Mouse (Mus musculus) neural tube, embryonic 14.5 days (tissue): Measurements from ENCODE around the gene Tcn2. TPM values are rescaled to one million over a fixed set of nuclear protein-coding genes. Genes with fewer than 3 reads are reported as not detected.
A peak's percentile ranks its signal among the peaks of the same experiment; 100 is the strongest.

Experiments used
- ATAC-seq: fragments of 200-750 bp; cut with Nextera tagmentation; 2 replicates; pipeline ENCODE4 v1.8.0; 2017; ENCODE audit warnings: low read depth, mild to moderate bottlenecking, moderate TSS enrichment, moderate library complexity
- H3K27ac ChIP-seq: fragments of 300-500 bp; sonication (generic); 2 replicates; pipeline ENCODE4 v1.5.1; 2014; ENCODE audit warnings: low read depth, mild to moderate bottlenecking, control low read depth, low read length, moderate library complexity, mixed read lengths
- H3K27me3 ChIP-seq: fragments of 300-500 bp; sonication (generic); 2 replicates; pipeline ENCODE4 v1.6.1; 2014; ENCODE audit warnings: low read length; ENCODE audit not compliant: control insufficient read depth, insufficient read depth
- H3K36me3 ChIP-seq: fragments of 300-500 bp; sonication (generic); 2 replicates; pipeline ENCODE4 v1.6.1; 2014; ENCODE audit warnings: low read length, mixed read lengths; ENCODE audit not compliant: control insufficient read depth, insufficient read depth
- H3K4me1 ChIP-seq: fragments of 300-500 bp; sonication (generic); 2 replicates; pipeline ENCODE4 v1.6.1; 2014; ENCODE audit warnings: low read length; ENCODE audit not compliant: control insufficient read depth, insufficient read depth
- H3K4me2 ChIP-seq: fragments of 300-500 bp; sonication (generic); 2 replicates; pipeline ENCODE4 v1.6.1; 2014; ENCODE audit warnings: mild to moderate bottlenecking, low read depth, low read length, control low read depth
- H3K4me3 ChIP-seq: fragments of 300-500 bp; sonication (generic); 2 replicates; pipeline ENCODE4 v1.5.1; 2014; ENCODE audit warnings: low read depth, low read length, control low read depth, mixed read lengths
- H3K9ac ChIP-seq: fragments of 300-500 bp; sonication (generic); replicated peaks from 2 replicates; pipeline ENCODE4 v1.6.1; 2014; ENCODE audit warnings: low read depth, mild to moderate bottlenecking, control low read depth, low read length, mixed read lengths
- H3K9me3 ChIP-seq: fragments of 300-500 bp; sonication (generic); 2 replicates; pipeline ENCODE4 v1.6.1; 2016; ENCODE audit warnings: low read length; ENCODE audit not compliant: control insufficient read depth
- WGBS: fragments of 180-500 bp; shearing (Covaris S2); extraction: QIAGEN DNeasy Blood & Tissue Kit; methylation state at CpG from one replicate; pipeline ENCODE4 v1.1.7; 2014; 5-methylcytosine and 5-hydroxymethylcytosine counted together
- polyA plus RNA-seq: library from polyadenylated mRNA; unstranded; fragments of >200 nt; fragmentation: Nextera tagmentation; extraction: Ambion mirVana; gene quantifications from 2 replicates; pipeline ENCODE4 v1.2.1, GENCODE M21; 2014

Tcn2 gene
- polyA plus RNA-seq, 1 experiment from 2014 or later = 15.4 TPM

DNA sequence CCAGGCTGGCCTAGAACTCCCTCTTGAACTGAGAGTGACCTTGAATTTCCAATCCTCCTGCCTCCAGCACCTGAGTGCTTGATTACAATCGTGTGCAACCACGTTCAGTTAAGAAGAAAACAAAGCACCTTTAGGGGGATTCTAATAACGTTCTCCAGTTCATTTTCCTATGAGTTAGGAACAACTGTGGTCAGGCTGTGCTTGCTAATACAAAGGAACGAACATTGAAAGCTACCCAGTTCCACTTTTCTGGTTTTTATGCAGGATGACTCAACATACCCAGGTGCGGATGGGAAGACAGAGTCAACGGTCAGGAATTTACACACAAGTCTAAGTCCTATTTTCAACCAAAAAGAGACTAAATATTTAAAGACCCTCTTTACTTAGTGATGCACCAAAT, 38.0 kb downstream of the Tcn2 start:
- Histone ChIP-seq H3K27me3 (no peaks in the 10 kb centered on the region), H3K9me3 (no peaks in the 10 kb centered on the region), H3K9ac (peak overlapping the region; percentile 67; the same call in 1 of the 2 replicates), H3K36me3 (peaks cover 2% of the 10 kb centered on the region; the same call in 1 of the 2 replicates), H3K4me2 (peak overlapping the region; percentile 80; the same call in 1 of the 2 replicates), H3K4me3 (no peak overlapping the region; the same call in 1 of the 2 replicates), H3K4me1 (0 out of 2 replicates have a peak, but pooled peaks cover 2% of the 10 kb centered on the region), H3K27ac (no peak overlapping the region)
- no peak for ATAC-seq
- WGBS = 84% methylated on average over 6 of the region's 6 CpGs

- no peaks in the 10 kb centered on the region for H3K4me1 ChIP-seq
- no peak overlapping the region for H3K27ac ChIP-seq
- no peaks in the 10 kb centered on the region for H3K27me3 ChIP-seq
- H3K36me3 ChIP-seq = no peaks in the 10 kb centered on the region
- H3K9me3 ChIP-seq = no peaks in the 10 kb centered on the region
- H3K9ac ChIP-seq = no peak overlapping the region
- H3K4me2 ChIP-seq = no peak overlapping the region
- ATAC-seq = no peak
- WGBS = 83% methylated on average over 5 of the region's 5 CpGs
- H3K4me3 ChIP-seq = no peak overlapping the region
Observed at GRCm38 (mm10) chr11:3887331-3887730, 44.6 kb downstream of the Tcn2 start.

- H3K9me3 ChIP-seq = no peaks in the 10 kb centered on the region
- H3K4me3 ChIP-seq = no peak overlapping the region
- no peaks in the 10 kb centered on the region for H3K27me3 ChIP-seq
- ATAC-seq = no peak
- no peaks in the 10 kb centered on the region for H3K4me1 ChIP-seq
- no peak overlapping the region for H3K4me2 ChIP-seq
- no peak overlapping the region for H3K27ac ChIP-seq
- 80% methylated on average over 3 of the region's 3 CpGs for WGBS
- H3K36me3 ChIP-seq = no peaks in the 10 kb centered on the region
- H3K9ac ChIP-seq = no peak overlapping the region
Observed at GRCm38 (mm10) chr11:3883711-3884110, 48.2 kb downstream of the Tcn2 start.

DNA sequence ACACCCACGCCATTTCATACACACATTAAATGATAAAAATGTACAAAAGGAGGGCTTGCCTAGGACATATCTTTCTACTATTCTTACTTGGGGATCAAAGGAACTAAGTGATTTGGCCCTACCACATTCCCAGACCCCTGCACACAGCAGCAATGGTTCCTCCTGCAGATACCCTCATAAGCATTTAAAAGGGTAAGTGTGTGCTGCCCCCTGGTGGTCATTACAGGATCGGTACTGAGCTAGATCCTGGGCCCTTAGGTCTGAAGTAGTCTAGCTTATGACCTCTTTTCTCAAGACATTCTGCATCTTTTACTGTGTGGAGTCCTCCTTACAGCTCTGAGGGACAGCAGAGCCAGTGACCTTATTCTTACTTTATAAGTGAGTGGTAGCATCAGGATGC, 52.1 kb downstream of the Tcn2 start:
- no peak overlapping the region for H3K27ac ChIP-seq
- no peak overlapping the region for H3K9ac ChIP-seq
- H3K4me3 ChIP-seq = no peak overlapping the region
- WGBS = 36% methylated on average over 2 of the region's 2 CpGs
- H3K36me3 ChIP-seq = no peaks in the 10 kb centered on the region
- H3K4me1 ChIP-seq = no peaks in the 10 kb centered on the region
- no peaks in the 10 kb centered on the region for H3K9me3 ChIP-seq
- no peaks in the 10 kb centered on the region for H3K27me3 ChIP-seq
- H3K4me2 ChIP-seq = no peak overlapping the region
- ATAC-seq = no peak

DNA sequence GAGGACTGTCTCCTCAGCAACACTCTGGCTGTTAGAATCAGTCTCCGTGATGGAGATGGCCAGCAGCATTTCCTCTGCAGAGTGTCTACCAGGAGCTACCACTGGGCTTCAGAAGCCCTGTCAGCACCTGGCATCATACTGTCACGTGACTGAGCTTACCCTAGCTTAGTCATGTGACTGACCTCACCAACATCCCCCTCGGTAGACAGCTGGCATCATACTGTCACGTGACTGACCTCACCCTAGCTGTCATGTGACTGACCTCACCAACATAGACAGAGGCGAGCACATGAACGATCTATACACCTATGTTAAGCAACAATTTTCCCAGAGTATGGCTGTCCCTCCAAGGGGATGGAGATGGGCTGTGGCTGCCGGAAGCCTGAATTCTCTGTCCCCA, 53.3 kb downstream of the Tcn2 start:
- 79% methylated on average over 7 of the region's 7 CpGs for WGBS
- H3K36me3 ChIP-seq = no peaks in the 10 kb centered on the region

DNA sequence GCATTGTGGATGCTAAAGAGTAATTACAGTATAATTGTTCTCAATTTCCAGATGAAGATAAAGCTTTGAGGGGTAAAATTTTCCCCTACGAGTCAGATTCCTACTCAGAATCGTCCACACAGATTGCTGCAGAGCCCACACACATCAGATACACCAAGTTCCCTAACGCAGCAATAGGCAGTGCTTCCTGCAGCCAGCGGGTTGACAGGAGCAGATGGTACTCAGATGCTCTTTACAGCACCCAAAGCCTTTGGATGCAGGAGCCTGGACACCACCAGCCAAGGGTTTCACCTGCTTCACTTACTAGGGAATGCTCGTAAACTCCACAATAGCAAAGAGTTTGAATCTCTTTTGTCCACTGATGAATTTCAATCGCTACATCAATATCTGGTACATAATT, 55.5 kb downstream of the Tcn2 start:
- Histone ChIP-seq H3K9ac (no peak overlapping the region), H3K27me3 (no peaks in the 10 kb centered on the region), H3K9me3 (no peaks in the 10 kb centered on the region), H3K27ac (no peak overlapping the region), H3K4me3 (no peak overlapping the region), H3K4me1 (no peaks in the 10 kb centered on the region), H3K36me3 (no peaks in the 10 kb centered on the region), H3K4me2 (no peak overlapping the region)
- 73% methylated on average over 6 of the region's 6 CpGs for WGBS
- ATAC-seq = no peak

More for the DNA sequence above, 53.3 kb downstream of the Tcn2 start:
- ATAC-seq = no peak
- H3K27ac ChIP-seq = no peak overlapping the region
- H3K4me2 ChIP-seq = no peak overlapping the region
- no peaks in the 10 kb centered on the region for H3K27me3 ChIP-seq
- H3K9me3 ChIP-seq = no peaks in the 10 kb centered on the region
- H3K4me3 ChIP-seq = no peak overlapping the region
- no peak overlapping the region for H3K9ac ChIP-seq
- no peaks in the 10 kb centered on the region for H3K4me1 ChIP-seq

Other genes starting within 250 kb of the Tcn2 start
- gene Osbp2, start 68.3 kb downstream of the Tcn2 start, polyA plus RNA-seq = 17.7 and 22.7 TPM in 2 replicates
- gene 4921536K21Rik, start 37.1 kb downstream of the Tcn2 start, polyA plus RNA-seq = 0.13 and 0.17 TPM in 2 replicates
- 23.7 and 27.8 TPM in 2 replicates for gene Dusp18, start 36.9 kb downstream of the Tcn2 start, polyA plus RNA-seq
- 11.6 and 13.6 TPM in 2 replicates for gene Slc35e4, start 17.5 kb downstream of the Tcn2 start, polyA plus RNA-seq
- gene Pes1, start 31.8 kb upstream of the Tcn2 start, polyA plus RNA-seq = 42.4 and 49.5 TPM in 2 replicates
- gene 4930556J24Rik, start 44.6 kb upstream of the Tcn2 start, polyA plus RNA-seq = 0.23 TPM in 1 of 2 replicates, not detected in the other
- 6.2 and 6.7 TPM in 2 replicates for gene Gal3st1, start 51.5 kb upstream of the Tcn2 start, polyA plus RNA-seq
- not detected in 2 replicates for gene Sec14l4, start 99.3 kb upstream of the Tcn2 start, polyA plus RNA-seq
- gene Sec14l3, start 132.7 kb upstream of the Tcn2 start, polyA plus RNA-seq = 0.10 and 0.37 TPM in 2 replicates
- 8.4 and 12.3 TPM in 2 replicates for gene Mtfp1, start 163.3 kb upstream of the Tcn2 start, polyA plus RNA-seq
- gene Sec14l2, start 191.3 kb upstream of the Tcn2 start, polyA plus RNA-seq = 3.9 and 5.0 TPM in 2 replicates
- 51.0 and 53.3 TPM in 2 replicates for gene Rnf215, start 203.0 kb upstream of the Tcn2 start, polyA plus RNA-seq
- gene Ccdc157, start 228.1 kb upstream of the Tcn2 start, polyA plus RNA-seq = 5.8 and 6.7 TPM in 2 replicates
- 53.0 and 56.6 TPM in 2 replicates for gene Sf3a1, start 228.2 kb upstream of the Tcn2 start, polyA plus RNA-seq